Mouse (Mus musculus): ENCODE data around the gene Ckap5. TPM values are rescaled to one million over a fixed set of nuclear protein-coding genes. Genes with fewer than 3 reads are reported as not detected.

The Ckap5 gene
- 10 to 100 TPM; 33.5 to 34.3 TPM for total RNA-seq (2023)

GRCm38 (mm10) chr2:91526294-91527146 is at the start of gene Ckap5:
Gene Ckap5 (plus strand): TSS chr2:91526762.

GRCm38 (mm10) chr2:91636229-91636628 is 109.7 kb downstream of the Ckap5 start, which contains the start of gene F2:
Gene F2 (minus strand): TSS chr2:91636414.

GRCm38 (mm10) chr2:91649553-91650359 is 123.2 kb downstream of the Ckap5 start, which contains the start of the genes Zfp408 and Arhgap1:
Gene Zfp408 (minus strand): TSS chr2:91649791.
Gene Arhgap1 (plus strand): TSS chr2:91649860.

Other genes with a start within 250 kb of the Ckap5 start
- gene 1110051M20Rik, start 82.1 kb upstream of the Ckap5 start, total RNA-seq (2023): 10 to 100 TPM in 1 of 2 experiments, 1 to 10 TPM in 1; 6.7 to 10.5 TPM
- under 1 TPM; 0.09 to 0.12 TPM for gene Lrp4, start 69.3 kb upstream of the Ckap5 start, total RNA-seq (2023)
- gene F2, start 109.7 kb downstream of the Ckap5 start, total RNA-seq (2023): under 1 TPM; 0.17 to 0.24 TPM
- gene Zfp408, start 123.0 kb downstream of the Ckap5 start, total RNA-seq (2023): 10 to 100 TPM; 21.1 to 29.4 TPM
- gene Arhgap1, start 123.1 kb downstream of the Ckap5 start, total RNA-seq (2023): 100 to 1,000 TPM; 129 to 135 TPM
- 10 to 100 TPM; 41.6 to 43.7 TPM for gene Atg13, start 183.8 kb downstream of the Ckap5 start, total RNA-seq (2023)
- gene Harbi1, start 184.1 kb downstream of the Ckap5 start, total RNA-seq (2023): 10 to 100 TPM in 1 of 2 experiments, 1 to 10 TPM in 1; 8.6 to 11.4 TPM
- 10 to 100 TPM; 71.5 to 74.0 TPM for gene Ambra1, start 203.4 kb downstream of the Ckap5 start, total RNA-seq (2023)